Mouse (Mus musculus) lung, postnatal 0 days (tissue): ENCODE measurements at regions not wholly inside any gene's neighbourhood (a gene's known extent, or its start where the extent isn't known, plus 50 kb on each side); places are given as distances from the start of the nearest gene placed in this dataset.

ENCODE experiments used
- CTCF ChIP-seq: IDR thresholded peaks from 2 replicates; pipeline ENCODE4 v1.5.1; 2016; ENCODE audit warnings: antibody characterized with exemption, mild to moderate bottlenecking
- EP300 ChIP-seq: IDR thresholded peaks from 2 replicates; pipeline ENCODE4 v1.6.1; 2016; ENCODE audit warnings: antibody characterized with exemption, mild to moderate bottlenecking, control low read depth

DNA sequence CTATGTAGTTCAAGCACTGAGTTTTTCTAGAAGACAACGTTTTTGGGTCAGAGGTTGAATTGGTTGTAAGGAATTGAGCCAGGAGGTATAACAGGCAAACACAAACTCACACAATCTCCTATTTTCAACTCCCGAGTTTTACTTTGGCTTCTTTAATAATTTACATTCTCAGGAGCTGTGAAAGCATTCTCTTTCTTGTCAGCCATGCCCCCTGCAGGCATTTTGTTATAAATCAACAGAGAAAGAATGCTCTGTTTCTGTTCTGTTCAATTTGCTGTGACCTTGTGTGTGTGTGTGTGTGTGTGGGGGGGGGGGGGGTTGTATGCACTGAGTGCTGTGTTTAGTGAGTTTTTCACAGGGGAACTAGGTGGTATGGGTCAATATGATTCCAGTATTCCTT is 132.7 kb upstream of the Ndst4 start:
- TF ChIP-seq CTCF (peak; percentile 12; the same call in 1 of the 2 replicates), EP300 (no peak)
